Mouse (Mus musculus) C2C12 (cell line): ENCODE data around the gene Fam171a2.

Experiments
- CTCF ChIP-seq: IDR thresholded peaks from one replicate; pipeline ENCODE4 v1.5.1; 2011; ENCODE audit not compliant: control insufficient read depth, insufficient read depth, insufficient read length
- USF1 ChIP-seq: IDR thresholded peaks from one replicate; pipeline ENCODE4 v1.6.1; 2011; ENCODE audit warnings: low read depth, mild to moderate bottlenecking, control low read depth, moderate library complexity

- TF ChIP-seq CTCF (no peak), USF1 (no peak)
Measured at GRCm38 (mm10) chr11:102413059-102413458, 34.4 kb downstream of the Fam171a2 start.
